Mouse (Mus musculus) olfactory bulb, adult 2 months (tissue): ENCODE results near the gene Irak3. TPM values are rescaled to one million over a fixed set of nuclear protein-coding genes. Genes with fewer than 3 reads are reported as not detected.
A peak's percentile ranks its signal among the peaks of the same experiment; 100 is the strongest.

Experiments used
- H3K27ac ChIP-seq: fragments of 200-500 bp; 2 replicates; pipeline ENCODE4 v1.5.1; 2012; ENCODE audit warnings: low read depth, low read length; ENCODE audit not compliant: insufficient read depth
- H3K4me1 ChIP-seq: fragments of 200-500 bp; 2 replicates; pipeline ENCODE4 v1.6.1; 2012; ENCODE audit warnings: low read length; ENCODE audit not compliant: control insufficient read depth, insufficient read depth
- H3K4me3 ChIP-seq: fragments of 200-500 bp; 2 replicates; pipeline ENCODE4 v1.5.1; 2012; ENCODE audit warnings: mild to moderate bottlenecking, low read depth, low read length, moderate library complexity; ENCODE audit not compliant: insufficient read depth
- CTCF ChIP-seq: fragments of 200-500 bp; IDR thresholded peaks from 2 replicates; pipeline ENCODE4 v1.5.1; 2012; ENCODE audit warnings: low read depth, mild to moderate bottlenecking, low read length, moderate library complexity; ENCODE audit not compliant: insufficient read depth
- POLR2A ChIP-seq: fragments of 200-500 bp; IDR thresholded peaks from 2 replicates; pipeline ENCODE4 v1.6.1; 2012; ENCODE audit warnings: mild to moderate bottlenecking, low read depth, low read length, moderate library complexity; ENCODE audit not compliant: insufficient read depth
- WGBS: fragments of 180-500 bp; shearing (Covaris S2); methylation state at CpG from one replicate; pipeline ENCODE4 v1.1.7; 2018; 5-methylcytosine and 5-hydroxymethylcytosine counted together
- polyA plus RNA-seq: library from polyadenylated mRNA; stranded (reverse); fragments of >200 nt; gene quantifications from 2 replicates; pipeline ENCODE4 v1.2.4, GENCODE M21; 2012; ENCODE audit warnings: low replicate concordance; ENCODE audit not compliant: missing spikeins, insufficient read depth, insufficient read length

The Irak3 gene
- polyA plus RNA-seq, 1 experiment = not detected

GRCm38 (mm10) chr10:120208015-120208414 lies 6.1 kb upstream of the Irak3 start:
- H3K4me1 ChIP-seq = peaks cover 2% of the 10 kb centered on the region; the same call in 1 of the 2 replicates
- H3K27ac ChIP-seq = no peak overlapping the region
- TF ChIP-seq POLR2A (no peak), CTCF (no peak)
- no peak overlapping the region for H3K4me3 ChIP-seq
- 88% methylated on average over 8 of the region's 8 CpGs for WGBS

- TF ChIP-seq POLR2A (no peak), CTCF (no peak)
- peaks cover 9% of the 10 kb centered on the region for H3K4me1 ChIP-seq
- H3K27ac ChIP-seq = no peak overlapping the region
- 84% methylated on average over 13 of the region's 13 CpGs for WGBS
- H3K4me3 ChIP-seq = no peak overlapping the region
Measured at GRCm38 (mm10) chr10:120204591-120205210, 2.8 kb upstream of the Irak3 start.

- TF ChIP-seq POLR2A (no peak), CTCF (no peak)
- Histone ChIP-seq H3K4me1 (peaks cover 10% of the 10 kb centered on the region), H3K4me3 (no peak overlapping the region), H3K27ac (no peak overlapping the region)
- 77% methylated on average over 16 of the region's 16 CpGs for WGBS
Measured at GRCm38 (mm10) chr10:120202467-120203250, 729 bp upstream of the Irak3 start.

GRCm38 (mm10) chr10:120201131-120201921 lies 604 bp downstream of the Irak3 start, which contains the start of gene Tmbim4:
Gene Tmbim4 (plus strand): TSS chr10:120201590.
- H3K4me1 ChIP-seq = peaks cover 13% of the 10 kb centered on the region
- TF ChIP-seq POLR2A (no peak), CTCF (no peak)
- H3K27ac ChIP-seq = no peak within 1 kb of the TSS
- peak within 1 kb of the TSS; percentile 40 for H3K4me3 ChIP-seq
- 3% methylated on average over 65 of the region's 65 CpGs for WGBS

GRCm38 (mm10) chr10:120197061-120197835 lies 4.7 kb downstream of the Irak3 start:
- TF ChIP-seq CTCF = no peak
- no peak for TF ChIP-seq POLR2A
- Histone ChIP-seq H3K27ac (peak overlapping the region; percentile 69), H3K4me1 (peaks cover 13% of the 10 kb centered on the region), H3K4me3 (no peak overlapping the region)
- 47% methylated on average over 14 of the region's 14 CpGs for WGBS

- no peak overlapping the region for H3K27ac ChIP-seq
- peaks cover 4% of the 10 kb centered on the region; the same call in 1 of the 2 replicates for H3K4me1 ChIP-seq
- TF ChIP-seq CTCF = no peak
- no peak for TF ChIP-seq POLR2A
- H3K4me3 ChIP-seq = no peak overlapping the region
- WGBS = 90% methylated on average over 8 of the region's 8 CpGs
Measured at GRCm38 (mm10) chr10:120193255-120193654, 8.7 kb downstream of the Irak3 start.

- TF ChIP-seq POLR2A (no peak), CTCF (no peak)
- Histone ChIP-seq H3K4me1 (no peaks in the 10 kb centered on the region), H3K27ac (no peak overlapping the region), H3K4me3 (no peak overlapping the region)
- WGBS = 90% methylated on average over 4 of the region's 4 CpGs
Measured at GRCm38 (mm10) chr10:120192278-120192677, 9.7 kb downstream of the Irak3 start.

- no peak overlapping the region for H3K27ac ChIP-seq
- WGBS = 91% methylated on average over 6 of the region's 6 CpGs
- H3K4me3 ChIP-seq = no peak overlapping the region
- no peak for TF ChIP-seq POLR2A
- TF ChIP-seq CTCF = no peak
- H3K4me1 ChIP-seq = no peaks in the 10 kb centered on the region
Measured at GRCm38 (mm10) chr10:120191165-120191564, 10.8 kb downstream of the Irak3 start.
